Mouse (Mus musculus): ENCODE results near the gene Exosc8. TPM values are rescaled to one million over a fixed set of nuclear protein-coding genes. Genes with fewer than 3 reads are reported as not detected.

The Exosc8 gene
- total RNA-seq, 1 experiment from 2014 or later = 85.4 TPM

GRCm38 (mm10) chr3:54692202-54693055 lies 42.8 kb downstream of the Exosc8 start, which contains the start of gene Supt20:
Gene Supt20, plus strand, starts transcription at chr3:54692807.
- peak; percentile 97 for ATAC-seq (replicated peaks; ENCODE audit: insufficient number of reproducible peaks, low FRiP score, low TSS enrichment, poor library complexity, severe bottlenecking)

- no peak for ATAC-seq (replicated peaks; ENCODE audit: insufficient number of reproducible peaks, low FRiP score, low TSS enrichment, poor library complexity, severe bottlenecking)
These were observed 46.1 kb downstream of the Exosc8 start for GRCm38 (mm10) chr3:54689091-54689490.

GRCm38 (mm10) chr3:54687245-54687644 lies 47.9 kb downstream of the Exosc8 start:
- ATAC-seq (replicated peaks; ENCODE audit: insufficient number of reproducible peaks, low FRiP score, low TSS enrichment, poor library complexity, severe bottlenecking) = no peak

- no peak for ATAC-seq (replicated peaks; ENCODE audit: insufficient number of reproducible peaks, low FRiP score, low TSS enrichment, poor library complexity, severe bottlenecking)
These were observed 50.0 kb downstream of the Exosc8 start for GRCm38 (mm10) chr3:54685202-54685601.

GRCm38 (mm10) chr3:54681310-54682204 lies 53.6 kb downstream of the Exosc8 start:
- no peak for ATAC-seq (replicated peaks; ENCODE audit: insufficient number of reproducible peaks, low FRiP score, low TSS enrichment, poor library complexity, severe bottlenecking)

Other genes starting within 250 kb of the Exosc8 start
- gene Supt20, start 42.6 kb downstream of the Exosc8 start, total RNA-seq (2017) = 47.4 to 88.0 TPM (median 61.8 TPM) in 3 replicates
- not detected in 3 replicates for gene Gm21958, start 21.0 kb downstream of the Exosc8 start, total RNA-seq (2017)
- gene Alg5, start 146 bp upstream of the Exosc8 start, total RNA-seq (2017) = 45.9 to 54.5 TPM (median 53.9 TPM) in 3 replicates
- gene Smad9, start 20.2 kb upstream of the Exosc8 start, total RNA-seq (2017) = not detected in 3 replicates
- 54.6 to 74.4 TPM (median 64.0 TPM) in 3 replicates for gene Rfxap, start 72.4 kb upstream of the Exosc8 start, total RNA-seq (2017)
- not detected in 3 replicates for gene Sertm1, start 180.5 kb upstream of the Exosc8 start, total RNA-seq (2017)